Mouse (Mus musculus) testis, adult 2 months (tissue): ENCODE results near the gene Fam219b.
A peak's percentile ranks its signal among the peaks of the same experiment; 100 is the strongest.

Source experiments
- CTCF ChIP-seq: fragments of 200-500 bp; IDR thresholded peaks from 2 replicates; pipeline ENCODE4 v1.5.1; 2012; ENCODE audit warnings: low read depth, mild to moderate bottlenecking, inconsistent platforms, low read length, moderate library complexity; ENCODE audit not compliant: control insufficient read depth, insufficient read depth, insufficient replicate concordance
- POLR2A ChIP-seq: fragments of 200-500 bp; IDR thresholded peaks from 2 replicates; pipeline ENCODE4 v1.6.1; 2012; ENCODE audit warnings: low read depth, mild to moderate bottlenecking, inconsistent platforms, low read length, moderate library complexity; ENCODE audit not compliant: control insufficient read depth

GRCm38 (mm10) chr9:57537728-57538181 lies 427 bp downstream of the Fam219b start:
- TF ChIP-seq POLR2A (no peak), CTCF (peak; percentile 10; the same call in 1 of the 2 replicates)
